Mouse (Mus musculus) forebrain, embryonic 11.5 days (tissue): Measurements from ENCODE around the gene Col20a1. TPM values are rescaled to one million over a fixed set of nuclear protein-coding genes. Genes with fewer than 3 reads are reported as not detected.
A peak's percentile ranks its signal among the peaks of the same experiment; 100 is the strongest.

Experiments used
- ATAC-seq: fragments of 200-750 bp; cut with Nextera tagmentation; replicated peaks from 2 replicates; pipeline ENCODE4 v1.8.0; 2017; ENCODE audit warnings: moderate TSS enrichment; ENCODE audit not compliant: low FRiP score
- DNase-seq: peaks from one replicate; pipeline ENCODE4 v3.0.0-alpha.2; 2017; ENCODE audit warnings: low spot score
- H3K27ac ChIP-seq: fragments of 300-500 bp; sonication (generic); 2 replicates; pipeline ENCODE4 v1.5.1; 2014; ENCODE audit warnings: low read depth, low read length
- H3K27me3 ChIP-seq: fragments of 300-500 bp; sonication (generic); 2 replicates; pipeline ENCODE4 v1.6.1; 2014; ENCODE audit warnings: mild to moderate bottlenecking, low read length, mixed read lengths; ENCODE audit not compliant: control insufficient read depth, insufficient read depth
- H3K36me3 ChIP-seq: fragments of 300-500 bp; sonication (generic); 2 replicates; pipeline ENCODE4 v1.6.1; 2014; ENCODE audit warnings: mild to moderate bottlenecking, low read length, moderate library complexity, mixed read lengths; ENCODE audit not compliant: control insufficient read depth, insufficient read depth
- H3K4me1 ChIP-seq: fragments of 300-500 bp; sonication (generic); replicated peaks from 2 replicates; pipeline ENCODE4 v1.6.1; 2014; ENCODE audit warnings: low read length, mixed read lengths; ENCODE audit not compliant: control insufficient read depth, insufficient read depth
- H3K4me2 ChIP-seq: fragments of 300-500 bp; sonication (generic); 2 replicates; pipeline ENCODE4 v1.6.1; 2014; ENCODE audit warnings: low read depth, mild to moderate bottlenecking, low read length, moderate library complexity, mixed read lengths; ENCODE audit not compliant: severe bottlenecking
- H3K4me3 ChIP-seq: fragments of 300-500 bp; sonication (generic); 2 replicates; pipeline ENCODE4 v1.5.1; 2014; ENCODE audit warnings: low read depth, low read length
- H3K9ac ChIP-seq: fragments of 300-500 bp; sonication (generic); 2 replicates; pipeline ENCODE4 v1.6.1; 2014; ENCODE audit warnings: low read length
- H3K9me3 ChIP-seq: fragments of 300-500 bp; sonication (generic); 2 replicates; pipeline ENCODE4 v1.6.1; 2016; ENCODE audit warnings: low read length, mixed read lengths; ENCODE audit not compliant: control insufficient read depth
- WGBS: fragments of 180-500 bp; shearing (Covaris S2); extraction: QIAGEN DNeasy Blood & Tissue Kit; methylation state at CpG from one replicate; pipeline ENCODE4 v1.1.7; 2014; 5-methylcytosine and 5-hydroxymethylcytosine counted together
- polyA plus RNA-seq: library from polyadenylated mRNA; unstranded; fragments of >200 nt; fragmentation: Nextera tagmentation; extraction: Ambion mirVana; gene quantifications from 2 replicates; pipeline ENCODE4 v1.2.1, GENCODE M21; 2014

Col20a1 gene
- polyA plus RNA-seq, 1 experiment from 2014 or later = 0.16 TPM

DNA sequence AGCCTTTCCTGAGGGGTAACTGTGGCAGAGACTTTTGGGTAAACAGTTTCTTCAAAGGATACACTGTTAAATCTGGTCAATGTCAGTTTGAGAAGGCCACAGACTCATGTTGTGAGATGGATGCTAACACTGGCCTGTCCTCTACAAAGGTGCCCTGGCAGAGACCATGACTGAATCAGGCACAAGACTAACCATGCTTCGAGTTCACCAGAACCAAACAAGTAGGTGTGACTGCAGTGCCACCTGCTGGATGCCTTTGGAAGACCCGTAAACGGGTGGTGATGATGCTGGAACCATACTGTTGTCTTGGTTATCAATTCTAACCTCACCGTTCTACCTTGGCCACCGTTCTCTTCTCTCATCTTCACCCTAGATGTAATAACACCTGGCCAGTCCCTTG, 73.8 kb downstream of the Col20a1 start:
- no peaks in the 10 kb centered on the region for H3K27me3 ChIP-seq
- H3K9ac ChIP-seq = no peak overlapping the region
- no peak overlapping the region for H3K4me3 ChIP-seq
- DNase-seq = peak; percentile 87
- H3K27ac ChIP-seq = no peak overlapping the region
- peak; percentile 67; the same call in 1 of the 2 replicates for ATAC-seq
- H3K4me1 ChIP-seq = 0 out of 2 replicates have a peak, but pooled peaks cover 2% of the 10 kb centered on the region
- no peak overlapping the region for H3K4me2 ChIP-seq
- 24% methylated on average over 5 of the region's 5 CpGs for WGBS
- no peaks in the 10 kb centered on the region for H3K9me3 ChIP-seq
- H3K36me3 ChIP-seq = no peaks in the 10 kb centered on the region

DNA sequence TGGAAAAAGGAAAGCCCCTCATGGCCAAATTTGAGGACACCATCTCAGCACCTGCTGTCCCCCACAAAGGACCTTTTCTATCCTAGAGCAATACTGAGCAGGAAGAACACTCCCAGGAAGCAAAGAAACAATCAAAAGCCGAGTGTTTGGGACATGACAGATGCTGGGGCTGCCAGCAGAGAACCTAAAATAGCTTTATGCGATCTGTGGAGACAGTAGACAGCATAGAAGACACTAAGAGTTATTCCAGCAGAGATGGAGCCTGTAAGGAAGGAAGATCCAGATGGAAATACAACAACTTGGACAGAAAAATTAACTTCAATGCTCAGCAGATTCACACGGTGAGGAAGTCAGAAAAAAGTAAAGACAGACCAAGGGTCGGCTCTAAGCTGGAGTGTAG, 79.5 kb downstream of the Col20a1 start:
- 72% methylated on average over 4 of the region's 4 CpGs for WGBS
- H3K27me3 ChIP-seq = no peaks in the 10 kb centered on the region
- no peak for ATAC-seq

More for the DNA sequence above, 79.5 kb downstream of the Col20a1 start:
- Histone ChIP-seq H3K4me2 (no peak overlapping the region), H3K9me3 (no peaks in the 10 kb centered on the region), H3K9ac (no peak overlapping the region), H3K27ac (no peak overlapping the region), H3K36me3 (no peaks in the 10 kb centered on the region), H3K4me1 (no peaks in the 10 kb centered on the region), H3K4me3 (no peak overlapping the region)
- no peak for DNase-seq

Other genes with a start within 250 kb of the Col20a1 start
- gene Bhlhe23, start 209.6 kb upstream of the Col20a1 start, polyA plus RNA-seq = 0.85 and 0.87 TPM in 2 replicates
- 74.5 and 75.4 TPM in 2 replicates for gene Ythdf1, start 65.6 kb upstream of the Col20a1 start, polyA plus RNA-seq
- 0.35 and 0.36 TPM in 2 replicates for gene Birc7, start 57.5 kb upstream of the Col20a1 start, polyA plus RNA-seq
- 33.5 and 36.1 TPM in 2 replicates for gene Nkain4, start 31.8 kb upstream of the Col20a1 start, polyA plus RNA-seq
- gene Arfgap1, start 19.3 kb upstream of the Col20a1 start, polyA plus RNA-seq = 71.5 and 77.4 TPM in 2 replicates
- 18.7 and 19.3 TPM in 2 replicates for gene Chrna4, start 57.0 kb downstream of the Col20a1 start, polyA plus RNA-seq
- 13.6 and 13.9 TPM in 2 replicates for gene Kcnq2, start 148.8 kb downstream of the Col20a1 start, polyA plus RNA-seq
- gene Eef1a2, start 170.5 kb downstream of the Col20a1 start, polyA plus RNA-seq = 0.47 and 0.55 TPM in 2 replicates
- 443 and 478 TPM in 2 replicates for gene Ppdpf, start 200.7 kb downstream of the Col20a1 start, polyA plus RNA-seq
- gene Ptk6, start 216.3 kb downstream of the Col20a1 start, polyA plus RNA-seq = not detected in 2 replicates
- gene Srms, start 226.7 kb downstream of the Col20a1 start, polyA plus RNA-seq = 0.12 TPM in 1 of 2 replicates, not detected in the other
- 0.24 TPM in 1 of 2 replicates, not detected in the other for gene Fndc11, start 233.5 kb downstream of the Col20a1 start, polyA plus RNA-seq